Mouse (Mus musculus): ENCODE data around the gene Draxin. TPM values are rescaled to one million over a fixed set of nuclear protein-coding genes. Genes with fewer than 3 reads are reported as not detected.
"Not testable (repeated sequence)": the region's sequence is repeated elsewhere in the genome, so short reads cannot be mapped to it uniquely, and the experiment has no call there.

Gene Draxin
- polyA plus RNA-seq, 1 experiment from 2014 or later = 10.4 TPM

GRCm38 (mm10) chr4:148128241-148128640 lies 2.3 kb downstream of the Draxin start:
- 41% methylated on average over 1 of the region's 1 CpGs for WGBS
- peaks cover 46% of the 10 kb centered on the region for H3K4me1 ChIP-seq
- H3K9me3 ChIP-seq (replicated peaks) = no peaks in the 10 kb centered on the region

GRCm38 (mm10) chr4:148122694-148123066 lies 7.8 kb downstream of the Draxin start:
- H3K27me3 ChIP-seq (replicated peaks) = no peaks in the 10 kb centered on the region
- H3K9ac ChIP-seq (replicated peaks) = no peak overlapping the region
- no peak for ATAC-seq (ENCODE audit: low FRiP score)
- H3K4me3 ChIP-seq (replicated peaks) = no peak overlapping the region
- 50% methylated on average over 3 of the region's 3 CpGs for WGBS
- H3K4me2 ChIP-seq = no peak overlapping the region
- H3K27ac ChIP-seq (replicated peaks) = peak overlapping the region; percentile 81
- peaks cover 30% of the 10 kb centered on the region for H3K4me1 ChIP-seq
- no peaks in the 10 kb centered on the region for H3K9me3 ChIP-seq (replicated peaks)
- no peaks in the 10 kb centered on the region for H3K36me3 ChIP-seq

More at GRCm38 (mm10) chr4:148128241-148128640, 2.3 kb downstream of the Draxin start:
- Histone ChIP-seq H3K4me3 (replicated peaks) (peak overlapping the region; percentile 61; the same call in 1 of the 2 replicates), H3K27ac (replicated peaks) (peak overlapping the region; percentile 87), H3K36me3 (no peaks in the 10 kb centered on the region), H3K4me2 (peak overlapping the region; percentile 68), H3K9ac (replicated peaks) (no peak overlapping the region), H3K27me3 (replicated peaks) (no peaks in the 10 kb centered on the region)
- no peak for ATAC-seq (ENCODE audit: low FRiP score)

- peak; percentile 61 for ATAC-seq (ENCODE audit: low FRiP score)
- no peak overlapping the region for H3K4me2 ChIP-seq
- H3K4me1 ChIP-seq = peaks cover 30% of the 10 kb centered on the region
- H3K9ac ChIP-seq (replicated peaks) = no peak overlapping the region
- WGBS = 15% methylated on average over 6 of the region's 6 CpGs
- no peak overlapping the region for H3K4me3 ChIP-seq (replicated peaks)
- no peaks in the 10 kb centered on the region for H3K36me3 ChIP-seq
- peak overlapping the region; percentile 81 for H3K27ac ChIP-seq (replicated peaks)
- no peaks in the 10 kb centered on the region for H3K9me3 ChIP-seq (replicated peaks)
- H3K27me3 ChIP-seq (replicated peaks) = no peaks in the 10 kb centered on the region
Measured at GRCm38 (mm10) chr4:148121982-148122693, 8.4 kb downstream of the Draxin start.

GRCm38 (mm10) chr4:148121362-148121761 lies 9.1 kb downstream of the Draxin start:
- Histone ChIP-seq H3K9me3 (replicated peaks) (no peaks in the 10 kb centered on the region), H3K4me1 (peaks cover 24% of the 10 kb centered on the region), H3K36me3 (no peaks in the 10 kb centered on the region), H3K4me3 (replicated peaks) (no peak overlapping the region), H3K27me3 (replicated peaks) (no peaks in the 10 kb centered on the region), H3K27ac (replicated peaks) (peak overlapping the region; percentile 81), H3K9ac (replicated peaks) (no peak overlapping the region), H3K4me2 (no peak overlapping the region)
- WGBS = 66% methylated on average over 4 of the region's 4 CpGs
- peak; percentile 57 for ATAC-seq (ENCODE audit: low FRiP score)

GRCm38 (mm10) chr4:148120555-148120954 lies 9.9 kb downstream of the Draxin start:
- H3K27me3 ChIP-seq (replicated peaks) = no peaks in the 10 kb centered on the region
- ATAC-seq (ENCODE audit: low FRiP score) = no peak
- WGBS = 73% methylated on average over 9 of the region's 9 CpGs
- H3K27ac ChIP-seq (replicated peaks) = peak overlapping the region; percentile 81
- H3K4me2 ChIP-seq = no peak overlapping the region
- peaks cover 26% of the 10 kb centered on the region for H3K4me1 ChIP-seq
- H3K4me3 ChIP-seq (replicated peaks) = no peak overlapping the region
- no peaks in the 10 kb centered on the region for H3K36me3 ChIP-seq
- H3K9ac ChIP-seq (replicated peaks) = no peak overlapping the region
- H3K9me3 ChIP-seq (replicated peaks) = no peaks in the 10 kb centered on the region

- WGBS = 91% methylated on average over 9 of the region's 9 CpGs
- H3K4me1 ChIP-seq = peaks cover 34% of the 10 kb centered on the region
Measured at GRCm38 (mm10) chr4:148119578-148119977, 10.9 kb downstream of the Draxin start.

GRCm38 (mm10) chr4:148117392-148117791 lies 13.1 kb downstream of the Draxin start:
- no peaks in the 10 kb centered on the region for H3K27me3 ChIP-seq (replicated peaks)
- H3K9me3 ChIP-seq (replicated peaks) = no peaks in the 10 kb centered on the region
- WGBS = 74% methylated on average over 4 of the region's 4 CpGs
- peaks cover 8% of the 10 kb centered on the region for H3K36me3 ChIP-seq
- H3K4me3 ChIP-seq (replicated peaks) = no peak overlapping the region
- no peak for ATAC-seq (ENCODE audit: low FRiP score)
- peaks cover 29% of the 10 kb centered on the region for H3K4me1 ChIP-seq
- H3K27ac ChIP-seq (replicated peaks) = no peak overlapping the region
- H3K4me2 ChIP-seq = no peak overlapping the region
- H3K9ac ChIP-seq (replicated peaks) = no peak overlapping the region

More at GRCm38 (mm10) chr4:148119578-148119977, 10.9 kb downstream of the Draxin start:
- ATAC-seq (ENCODE audit: low FRiP score); H3K9ac ChIP-seq (replicated peaks); H3K27me3 ChIP-seq (replicated peaks); H3K27ac ChIP-seq (replicated peaks); H3K9me3 ChIP-seq (replicated peaks); H3K4me3 ChIP-seq (replicated peaks); H3K4me2 ChIP-seq; H3K36me3 ChIP-seq: not testable (repeated sequence)

GRCm38 (mm10) chr4:148116657-148117056 lies 13.8 kb downstream of the Draxin start:
- H3K27me3 ChIP-seq (replicated peaks) = no peaks in the 10 kb centered on the region
- no peak overlapping the region for H3K9ac ChIP-seq (replicated peaks)
- no peak overlapping the region for H3K4me3 ChIP-seq (replicated peaks)
- 80% methylated on average over 4 of the region's 4 CpGs for WGBS
- H3K4me2 ChIP-seq = no peak overlapping the region
- H3K4me1 ChIP-seq = peaks cover 21% of the 10 kb centered on the region
- H3K27ac ChIP-seq (replicated peaks) = no peak overlapping the region
- ATAC-seq (ENCODE audit: low FRiP score) = no peak
- no peaks in the 10 kb centered on the region for H3K9me3 ChIP-seq (replicated peaks)
- H3K36me3 ChIP-seq = peaks cover 8% of the 10 kb centered on the region

GRCm38 (mm10) chr4:148115467-148115866 lies 15.0 kb downstream of the Draxin start:
- Histone ChIP-seq H3K27ac (replicated peaks) (peak overlapping the region; percentile 49), H3K36me3 (peaks cover 8% of the 10 kb centered on the region), H3K4me3 (replicated peaks) (no peak overlapping the region), H3K4me2 (0 out of 2 replicates have a peak overlapping the region, but pooled peaks have one; percentile 40), H3K9ac (replicated peaks) (0 out of 2 replicates have a peak overlapping the region, but pooled peaks have one; percentile 11), H3K4me1 (peaks cover 10% of the 10 kb centered on the region), H3K9me3 (replicated peaks) (no peaks in the 10 kb centered on the region), H3K27me3 (replicated peaks) (no peaks in the 10 kb centered on the region)
- peak; percentile 2; the same call in 1 of the 2 replicates for ATAC-seq (ENCODE audit: low FRiP score)
- 13% methylated on average over 15 of the region's 15 CpGs for WGBS

- peak; percentile 73 for ATAC-seq (ENCODE audit: low FRiP score)
- Histone ChIP-seq H3K9me3 (replicated peaks) (no peaks in the 10 kb centered on the region), H3K4me2 (peak overlapping the region; percentile 40), H3K9ac (replicated peaks) (no peak overlapping the region), H3K4me3 (replicated peaks) (no peak overlapping the region), H3K27ac (replicated peaks) (peak overlapping the region; percentile 49), H3K4me1 (peaks cover 10% of the 10 kb centered on the region), H3K36me3 (peaks cover 11% of the 10 kb centered on the region), H3K27me3 (replicated peaks) (no peaks in the 10 kb centered on the region)
- WGBS = 3% methylated on average over 15 of the region's 15 CpGs
Measured at GRCm38 (mm10) chr4:148114758-148115391, 15.6 kb downstream of the Draxin start.

- Histone ChIP-seq H3K36me3 (peaks cover 11% of the 10 kb centered on the region), H3K4me2 (no peak overlapping the region), H3K27me3 (replicated peaks) (no peaks in the 10 kb centered on the region), H3K9ac (replicated peaks) (no peak overlapping the region), H3K4me3 (replicated peaks) (no peak overlapping the region), H3K4me1 (peaks cover 22% of the 10 kb centered on the region), H3K9me3 (replicated peaks) (no peaks in the 10 kb centered on the region), H3K27ac (replicated peaks) (no peak overlapping the region)
- ATAC-seq (ENCODE audit: low FRiP score) = no peak
- WGBS = 84% methylated on average over 12 of the region's 12 CpGs
Measured at GRCm38 (mm10) chr4:148112519-148112918, 18.0 kb downstream of the Draxin start.

- Histone ChIP-seq H3K4me3 (replicated peaks) (no peak overlapping the region), H3K9me3 (replicated peaks) (no peaks in the 10 kb centered on the region), H3K4me2 (no peak overlapping the region), H3K27me3 (replicated peaks) (no peaks in the 10 kb centered on the region), H3K9ac (replicated peaks) (no peak overlapping the region), H3K4me1 (peaks cover 14% of the 10 kb centered on the region), H3K27ac (replicated peaks) (no peak overlapping the region), H3K36me3 (peaks cover 11% of the 10 kb centered on the region)
- 94% methylated on average over 5 of the region's 5 CpGs for WGBS
- no peak for ATAC-seq (ENCODE audit: low FRiP score)
Measured at GRCm38 (mm10) chr4:148109215-148109614, 21.3 kb downstream of the Draxin start.

Data from neural tube, embryonic 15.5 days (tissue).